Mouse (Mus musculus): ENCODE results near the gene Wdr90. TPM values are rescaled to one million over a fixed set of nuclear protein-coding genes. Genes with fewer than 3 reads are reported as not detected.
A peak's percentile ranks its signal among the peaks of the same experiment; 100 is the strongest.

Wdr90 gene
- polyA plus RNA-seq (2015; fragmentation: Nextera tagmentation; extraction: Ambion mirVana), result 18.5 and 21.6 TPM in 2 replicates

DNA sequence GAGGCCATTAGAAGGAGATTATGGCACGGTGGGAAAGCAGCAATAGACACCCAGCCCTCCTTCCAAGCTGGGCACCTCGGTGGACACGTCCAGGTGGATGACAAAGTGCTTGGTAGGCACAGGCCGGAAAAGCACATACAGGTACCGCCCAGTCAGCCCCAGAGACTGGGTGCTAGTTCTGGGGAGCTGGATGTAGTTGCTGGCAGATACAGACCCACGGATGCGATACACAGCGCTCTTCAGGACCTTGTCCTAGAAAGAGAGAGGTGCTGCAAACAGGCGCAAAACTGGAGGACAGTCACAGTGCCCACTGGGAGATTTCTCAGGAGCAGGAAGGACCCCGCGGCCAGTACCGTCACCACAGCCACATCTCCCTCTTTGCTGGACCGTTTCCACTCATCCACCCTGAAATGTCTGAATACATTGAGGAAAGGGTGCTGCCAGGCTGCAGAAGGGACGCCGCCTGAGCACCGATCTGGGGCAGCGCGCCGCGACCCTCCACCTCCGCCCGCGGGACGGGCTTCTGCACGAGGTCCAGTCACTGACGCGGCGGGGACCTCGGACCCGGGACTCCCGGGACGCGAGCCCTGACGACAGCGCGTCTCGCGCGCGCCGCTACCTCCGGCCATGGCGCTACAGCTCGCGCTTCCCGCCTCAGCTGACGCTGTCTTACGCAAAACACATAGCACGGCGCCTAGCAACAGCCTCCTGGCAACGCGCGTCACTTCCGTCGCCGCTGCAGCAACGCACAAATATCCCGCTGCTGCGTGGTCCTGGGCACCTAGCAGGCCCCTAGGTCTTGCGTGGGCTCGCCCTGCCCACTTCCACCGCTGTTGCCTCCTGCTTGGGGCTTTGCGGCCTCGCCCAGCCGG is at the start of gene Wdr90:
Gene Wdr90 (minus strand): TSS at position 670 of the 872 bp plus-strand sequence.
- peak within 1 kb of the TSS; percentile 81 for H3K4me2 ChIP-seq (ENCODE audit: low read length)
- no peaks in the 10 kb centered on the region for H3K9me3 ChIP-seq (replicated peaks; ENCODE audit: control insufficient read depth, low read length, poor library complexity, severe bottlenecking)
- ATAC-seq, result peak; percentile 93
- H3K36me3 ChIP-seq (ENCODE audit: control insufficient read depth, insufficient read depth, low read length), result no peaks in the 10 kb centered on the region
- H3K9ac ChIP-seq (ENCODE audit: low read depth, low read length), result peak within 1 kb of the TSS; percentile 92
- H3K27me3 ChIP-seq (ENCODE audit: control insufficient read depth, insufficient read depth, low read depth, low read length), result no peaks in the 10 kb centered on the region
- H3K27ac ChIP-seq (ENCODE audit: low read length), result peak within 1 kb of the TSS; percentile 89
- peak within 1 kb of the TSS; percentile 75 for H3K4me3 ChIP-seq (ENCODE audit: low read depth, low read length)
- H3K4me1 ChIP-seq (ENCODE audit: control insufficient read depth, insufficient read depth, low read length), result peaks cover 17% of the 10 kb centered on the region
- WGBS, result 4% methylated on average over 65 of the region's 65 CpGs

GRCm38 (mm10) chr17:25907640-25908039 is 46.3 kb upstream of the Wdr90 start:
- ATAC-seq, result no peak
- 83% methylated on average over 2 of the region's 2 CpGs for WGBS
- H3K27ac ChIP-seq (ENCODE audit: low read length), result no peak overlapping the region
- H3K36me3 ChIP-seq (ENCODE audit: control insufficient read depth, insufficient read depth, low read length), result no peaks in the 10 kb centered on the region
- H3K9me3 ChIP-seq (replicated peaks; ENCODE audit: control insufficient read depth, low read length, poor library complexity, severe bottlenecking), result no peaks in the 10 kb centered on the region
- H3K27me3 ChIP-seq (ENCODE audit: control insufficient read depth, insufficient read depth, low read depth, low read length), result no peaks in the 10 kb centered on the region
- H3K4me2 ChIP-seq (ENCODE audit: low read length), result no peak overlapping the region
- no peaks in the 10 kb centered on the region for H3K4me1 ChIP-seq (ENCODE audit: control insufficient read depth, insufficient read depth, low read length)
- no peak overlapping the region for H3K9ac ChIP-seq (ENCODE audit: low read depth, low read length)
- no peak overlapping the region for H3K4me3 ChIP-seq (ENCODE audit: low read depth, low read length)

- Histone ChIP-seq H3K9ac (ENCODE audit: low read depth, low read length) (no peak overlapping the region), H3K4me2 (ENCODE audit: low read length) (no peak overlapping the region), H3K27me3 (ENCODE audit: control insufficient read depth, insufficient read depth, low read depth, low read length) (no peaks in the 10 kb centered on the region), H3K4me1 (ENCODE audit: control insufficient read depth, insufficient read depth, low read length) (no peaks in the 10 kb centered on the region), H3K9me3 (replicated peaks; ENCODE audit: control insufficient read depth, low read length, poor library complexity, severe bottlenecking) (no peaks in the 10 kb centered on the region), H3K27ac (ENCODE audit: low read length) (no peak overlapping the region), H3K4me3 (ENCODE audit: low read depth, low read length) (no peak overlapping the region), H3K36me3 (ENCODE audit: control insufficient read depth, insufficient read depth, low read length) (no peaks in the 10 kb centered on the region; the same call in 1 of the 2 replicates)
- no peak for ATAC-seq
- 90% methylated on average over 3 of the region's 3 CpGs for WGBS
Measured at GRCm38 (mm10) chr17:25903061-25903460, 41.8 kb upstream of the Wdr90 start.

DNA sequence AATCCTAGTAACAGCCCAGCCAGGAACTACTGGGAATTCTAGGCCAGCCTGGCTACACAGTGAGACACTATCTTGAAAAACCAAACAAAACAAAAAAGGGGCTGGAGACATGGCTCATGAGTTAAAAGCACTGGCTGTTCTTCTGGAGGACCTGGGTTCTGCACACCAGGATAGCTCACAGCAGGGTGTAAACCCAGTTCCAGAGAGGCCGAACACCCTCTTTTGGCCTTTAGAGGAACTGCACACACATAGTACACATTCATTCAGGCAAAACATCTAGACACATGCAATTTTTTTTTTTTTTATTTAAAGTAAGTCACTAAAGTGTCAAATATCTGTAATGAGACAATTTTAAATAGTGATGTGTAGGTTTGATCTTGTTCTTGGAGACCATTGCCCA is 38.9 kb upstream of the Wdr90 start:
- H3K27ac ChIP-seq (ENCODE audit: low read length), result no peak overlapping the region
- 91% methylated on average over 1 of the region's 1 CpGs for WGBS
- no peak for ATAC-seq
- H3K4me3 ChIP-seq (ENCODE audit: low read depth, low read length), result no peak overlapping the region
- H3K9me3 ChIP-seq (replicated peaks; ENCODE audit: control insufficient read depth, low read length, poor library complexity, severe bottlenecking), result no peaks in the 10 kb centered on the region
- no peak overlapping the region for H3K4me2 ChIP-seq (ENCODE audit: low read length)
- no peaks in the 10 kb centered on the region; the same call in 1 of the 2 replicates for H3K36me3 ChIP-seq (ENCODE audit: control insufficient read depth, insufficient read depth, low read length)
- no peak overlapping the region for H3K9ac ChIP-seq (ENCODE audit: low read depth, low read length)
- no peaks in the 10 kb centered on the region for H3K27me3 ChIP-seq (ENCODE audit: control insufficient read depth, insufficient read depth, low read depth, low read length)
- H3K4me1 ChIP-seq (ENCODE audit: control insufficient read depth, insufficient read depth, low read length), result no peaks in the 10 kb centered on the region

DNA sequence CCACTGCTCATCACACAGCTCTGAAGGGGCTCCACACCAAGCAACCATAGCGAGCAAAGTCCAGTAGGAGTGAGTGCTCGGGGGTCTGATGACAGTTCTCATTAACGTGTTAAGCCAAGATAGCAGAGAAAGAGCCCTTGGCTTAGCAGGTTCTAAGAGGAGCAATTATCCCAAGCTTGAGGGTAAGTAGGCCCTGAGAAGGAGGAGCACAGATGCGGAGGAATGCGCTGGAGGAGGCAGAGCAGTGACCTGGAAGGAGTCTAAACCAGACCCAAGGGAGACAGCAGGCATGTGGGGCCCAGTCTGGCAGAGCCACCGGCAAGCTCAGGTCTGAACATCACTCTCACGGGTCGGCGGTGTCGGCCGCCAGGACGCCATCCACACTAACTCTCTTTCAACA is 34.6 kb upstream of the Wdr90 start:
- no peak overlapping the region for H3K27ac ChIP-seq (ENCODE audit: low read length)

GRCm38 (mm10) chr17:25895415-25895814 is 34.1 kb upstream of the Wdr90 start:
- H3K36me3 ChIP-seq (ENCODE audit: control insufficient read depth, insufficient read depth, low read length), result no peaks in the 10 kb centered on the region; the same call in 1 of the 2 replicates
- H3K9me3 ChIP-seq (replicated peaks; ENCODE audit: control insufficient read depth, low read length, poor library complexity, severe bottlenecking), result no peaks in the 10 kb centered on the region
- ATAC-seq, result no peak
- no peak overlapping the region for H3K27ac ChIP-seq (ENCODE audit: low read length)
- no peak overlapping the region for H3K4me2 ChIP-seq (ENCODE audit: low read length)
- no peak overlapping the region for H3K4me3 ChIP-seq (ENCODE audit: low read depth, low read length)
- no peak overlapping the region for H3K9ac ChIP-seq (ENCODE audit: low read depth, low read length)
- 34% methylated on average over 2 of the region's 2 CpGs for WGBS
- no peaks in the 10 kb centered on the region for H3K27me3 ChIP-seq (ENCODE audit: control insufficient read depth, insufficient read depth, low read depth, low read length)
- peaks cover 4% of the 10 kb centered on the region; the same call in 1 of the 2 replicates for H3K4me1 ChIP-seq (ENCODE audit: control insufficient read depth, insufficient read depth, low read length)

More for the DNA sequence above, 34.6 kb upstream of the Wdr90 start:
- H3K27me3 ChIP-seq (ENCODE audit: control insufficient read depth, insufficient read depth, low read depth, low read length), result no peaks in the 10 kb centered on the region
- no peaks in the 10 kb centered on the region; the same call in 1 of the 2 replicates for H3K36me3 ChIP-seq (ENCODE audit: control insufficient read depth, insufficient read depth, low read length)
- no peak for ATAC-seq
- no peaks in the 10 kb centered on the region for H3K9me3 ChIP-seq (replicated peaks; ENCODE audit: control insufficient read depth, low read length, poor library complexity, severe bottlenecking)
- no peak overlapping the region for H3K9ac ChIP-seq (ENCODE audit: low read depth, low read length)
- no peak overlapping the region for H3K4me3 ChIP-seq (ENCODE audit: low read depth, low read length)
- H3K4me2 ChIP-seq (ENCODE audit: low read length), result no peak overlapping the region
- 52% methylated on average over 12 of the region's 12 CpGs for WGBS
- H3K4me1 ChIP-seq (ENCODE audit: control insufficient read depth, insufficient read depth, low read length), result peaks cover 4% of the 10 kb centered on the region; the same call in 1 of the 2 replicates

DNA sequence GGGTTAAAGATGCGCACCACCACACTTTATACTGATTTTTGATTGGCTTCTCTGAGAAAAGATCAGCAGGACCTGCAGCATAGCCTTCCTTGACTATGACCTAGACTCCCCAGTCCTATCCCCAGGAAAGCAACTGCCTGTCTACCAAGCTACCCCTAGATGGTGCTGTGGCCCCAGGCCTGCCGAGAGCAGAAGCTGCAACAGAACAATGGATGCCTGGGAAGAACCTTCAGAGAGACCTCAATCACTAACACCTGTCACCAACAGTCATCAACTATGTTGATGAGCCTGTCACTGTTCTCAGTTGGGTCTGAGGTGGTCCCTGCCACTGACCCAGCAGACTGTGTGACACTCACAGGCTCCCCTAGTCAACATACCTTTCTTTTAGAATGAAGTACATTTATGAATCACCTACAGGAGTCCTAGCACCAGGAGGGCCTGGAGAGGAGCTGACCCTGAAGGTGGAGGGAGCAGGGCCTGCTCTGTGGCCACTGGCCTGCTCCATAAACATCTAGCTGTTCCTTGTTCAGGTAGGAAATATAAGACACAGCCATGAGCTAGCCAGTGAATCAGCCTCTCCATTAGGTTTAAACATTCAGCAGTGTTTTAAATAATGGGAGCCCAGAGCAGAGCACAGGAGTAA is 32.8 kb upstream of the Wdr90 start:
- Histone ChIP-seq H3K27ac (ENCODE audit: low read length) (peak overlapping the region; percentile 43), H3K27me3 (ENCODE audit: control insufficient read depth, insufficient read depth, low read depth, low read length) (no peaks in the 10 kb centered on the region), H3K4me2 (ENCODE audit: low read length) (no peak overlapping the region), H3K4me3 (ENCODE audit: low read depth, low read length) (no peak overlapping the region), H3K36me3 (ENCODE audit: control insufficient read depth, insufficient read depth, low read length) (no peaks in the 10 kb centered on the region), H3K9ac (ENCODE audit: low read depth, low read length) (0 out of 2 replicates have a peak overlapping the region, but pooled peaks have one; percentile 11), H3K4me1 (ENCODE audit: control insufficient read depth, insufficient read depth, low read length) (peaks cover 4% of the 10 kb centered on the region; the same call in 1 of the 2 replicates), H3K9me3 (replicated peaks; ENCODE audit: control insufficient read depth, low read length, poor library complexity, severe bottlenecking) (no peaks in the 10 kb centered on the region)
- ATAC-seq, result peak; percentile 73; the same call in 1 of the 2 replicates
- 39% methylated on average over 2 of the region's 2 CpGs for WGBS

- H3K27ac ChIP-seq (ENCODE audit: low read length), result no peak overlapping the region
- H3K9ac ChIP-seq (ENCODE audit: low read depth, low read length), result no peak overlapping the region
- no peaks in the 10 kb centered on the region; the same call in 1 of the 2 replicates for H3K36me3 ChIP-seq (ENCODE audit: control insufficient read depth, insufficient read depth, low read length)
- no peak overlapping the region for H3K4me3 ChIP-seq (ENCODE audit: low read depth, low read length)
- no peak for ATAC-seq
- no peaks in the 10 kb centered on the region for H3K4me1 ChIP-seq (ENCODE audit: control insufficient read depth, insufficient read depth, low read length)
- H3K9me3 ChIP-seq (replicated peaks; ENCODE audit: control insufficient read depth, low read length, poor library complexity, severe bottlenecking), result no peaks in the 10 kb centered on the region
- H3K27me3 ChIP-seq (ENCODE audit: control insufficient read depth, insufficient read depth, low read depth, low read length), result no peaks in the 10 kb centered on the region
- H3K4me2 ChIP-seq (ENCODE audit: low read length), result no peak overlapping the region
- WGBS, result 95% methylated on average over 3 of the region's 3 CpGs
Measured at GRCm38 (mm10) chr17:25888837-25889236, 27.5 kb upstream of the Wdr90 start.

- H3K4me3 ChIP-seq (ENCODE audit: low read depth, low read length), result no peak overlapping the region
- H3K27me3 ChIP-seq (ENCODE audit: control insufficient read depth, insufficient read depth, low read depth, low read length), result no peaks in the 10 kb centered on the region
- no peaks in the 10 kb centered on the region for H3K9me3 ChIP-seq (replicated peaks; ENCODE audit: control insufficient read depth, low read length, poor library complexity, severe bottlenecking)
- no peak overlapping the region for H3K27ac ChIP-seq (ENCODE audit: low read length)
- WGBS, result 94% methylated on average over 10 of the region's 10 CpGs
- H3K9ac ChIP-seq (ENCODE audit: low read depth, low read length), result no peak overlapping the region
- no peaks in the 10 kb centered on the region for H3K4me1 ChIP-seq (ENCODE audit: control insufficient read depth, insufficient read depth, low read length)
- H3K4me2 ChIP-seq (ENCODE audit: low read length), result no peak overlapping the region
- peaks cover 7% of the 10 kb centered on the region for H3K36me3 ChIP-seq (ENCODE audit: control insufficient read depth, insufficient read depth, low read length)
- no peak for ATAC-seq
Measured at GRCm38 (mm10) chr17:25887467-25887866, 26.2 kb upstream of the Wdr90 start.

Measured in midbrain, embryonic 16.5 days (tissue).